Mouse (Mus musculus) heart, postnatal 14 days (tissue): ENCODE measurements around the gene Tescl. TPM values are rescaled to one million over a fixed set of nuclear protein-coding genes. Genes with fewer than 3 reads are reported as not detected.

Experiments used
- DNase-seq, 2 experiments: peaks; one replicate each; pipeline ENCODE4 v3.0.0; 2021 to 2022
- intact Hi-C: fragments of 180-260 bp; cut with DNase I; formaldehyde crosslinking; loops from one replicate; pipeline ENCODE4 v1.15.1; 2025
- total RNA-seq, 2 experiments: library from RNA; stranded (reverse); gene quantifications; 2 replicates each; pipeline ENCODE4 v1.2.3; 2021

The Tescl gene
- total RNA-seq, 2 experiments from 2014 or later = not detected

DNA sequence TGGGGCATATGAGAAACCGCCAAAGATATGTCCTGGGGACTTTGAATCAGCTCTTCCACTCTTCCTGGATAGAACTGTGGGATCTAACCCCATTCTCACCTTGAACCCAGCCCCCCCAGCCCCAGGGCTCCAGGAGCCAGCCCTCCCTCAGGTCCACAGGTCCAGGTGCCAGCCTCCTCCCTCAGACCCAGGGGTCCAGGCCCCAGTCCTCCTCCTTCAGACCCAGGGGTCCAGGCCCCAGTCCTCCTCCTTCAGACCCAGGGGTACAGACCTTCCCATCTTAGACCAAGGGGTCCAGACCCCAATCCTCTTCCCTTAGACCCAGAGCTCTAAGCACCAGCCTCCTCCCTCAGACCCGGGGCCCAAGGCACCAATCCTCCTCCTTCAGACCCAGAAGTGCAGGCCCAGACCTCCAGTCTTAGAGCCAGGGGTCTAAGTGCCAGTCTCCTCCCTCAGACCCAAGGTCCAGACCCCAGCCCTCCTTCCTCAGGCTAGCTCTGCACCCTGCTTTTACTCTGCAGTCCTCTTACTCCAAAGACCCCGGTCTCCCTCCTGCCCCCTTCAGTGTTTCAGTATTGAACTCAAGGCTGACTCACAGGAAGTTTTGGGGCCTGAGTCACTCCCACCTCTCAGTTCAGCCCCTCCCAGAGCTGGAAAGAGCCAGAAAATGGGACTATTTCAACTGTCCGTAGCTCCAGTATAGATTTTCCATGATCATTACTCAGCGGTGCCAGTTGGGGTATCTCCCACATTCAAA, 31.7 kb upstream of the Tescl start:
- no peak for DNase-seq
- intact Hi-C loops = loop anchor here (1.0 to 2.0 kb wide), 2 partner anchors 20 to 41 kb away; no protein-coding TSS in a partner anchor

DNA sequence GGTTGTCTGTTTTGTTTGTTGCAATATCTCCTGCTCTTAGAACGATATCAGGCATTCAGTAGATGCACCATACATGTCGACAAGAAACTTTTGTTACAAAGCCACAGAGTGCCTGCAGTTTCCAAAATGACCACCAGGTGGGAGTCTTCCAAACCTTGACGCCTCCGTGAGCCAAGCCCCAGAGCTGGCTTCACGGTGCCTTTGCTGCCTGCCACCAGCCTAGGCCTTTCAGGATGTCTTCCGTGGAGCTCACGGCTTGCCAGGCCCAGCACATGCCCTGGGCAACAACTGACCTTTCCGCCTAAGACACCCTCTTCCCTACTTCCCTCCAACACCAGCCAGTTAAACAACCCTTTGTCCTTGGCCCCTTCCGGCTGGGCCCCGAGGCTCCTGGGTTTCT, 31.1 kb upstream of the Tescl start:
- intact Hi-C loops = loop anchor here (1.0 to 2.0 kb wide), 2 partner anchors 20 to 42 kb away; no protein-coding TSS in a partner anchor

DNA sequence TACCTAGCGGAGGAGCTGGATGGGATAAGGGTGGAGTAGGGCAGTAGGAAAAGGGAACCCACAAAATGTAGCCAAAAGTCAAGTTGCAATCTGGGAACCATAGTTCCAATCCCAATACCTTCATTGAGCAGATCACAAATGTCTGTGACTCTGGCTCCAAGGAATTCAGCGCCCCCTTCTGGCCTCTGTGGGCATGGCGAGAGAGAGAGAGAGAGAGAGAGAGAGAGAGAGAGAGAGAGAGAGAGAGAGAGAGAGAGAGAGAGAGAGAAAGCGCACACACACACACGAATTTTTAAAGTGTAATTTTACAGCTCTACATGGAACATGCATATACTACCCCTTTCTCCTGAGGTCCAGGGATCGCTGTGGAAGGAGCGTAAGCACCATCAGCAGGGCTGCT, 29.5 kb upstream of the Tescl start:
- DNase-seq = peak in 1 of 2 experiments; percentile 38
- intact Hi-C loops = no loop called here

More for the DNA sequence above, 31.1 kb upstream of the Tescl start:
- DNase-seq = peak; percentile 77 to 88

DNA sequence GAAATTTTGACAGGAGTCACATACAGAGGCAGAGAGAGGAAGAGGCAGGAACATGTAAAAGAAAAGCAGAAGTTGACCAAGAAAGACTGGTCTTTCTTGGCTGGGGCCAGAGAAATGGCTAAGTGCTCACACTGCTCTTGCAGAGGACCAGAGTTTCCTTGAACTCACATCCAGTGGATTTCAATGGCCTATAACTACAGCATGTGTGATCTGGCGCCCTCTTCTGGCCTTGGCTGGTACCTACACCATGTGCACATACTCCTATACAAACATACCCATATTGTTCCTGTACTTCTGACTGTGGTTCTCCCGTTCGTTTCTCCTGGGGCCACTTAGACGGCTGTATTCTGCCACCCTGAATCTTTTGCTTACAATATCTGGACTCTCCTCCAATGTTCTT, 27.3 kb upstream of the Tescl start:
- intact Hi-C loops = no loop called here

DNA sequence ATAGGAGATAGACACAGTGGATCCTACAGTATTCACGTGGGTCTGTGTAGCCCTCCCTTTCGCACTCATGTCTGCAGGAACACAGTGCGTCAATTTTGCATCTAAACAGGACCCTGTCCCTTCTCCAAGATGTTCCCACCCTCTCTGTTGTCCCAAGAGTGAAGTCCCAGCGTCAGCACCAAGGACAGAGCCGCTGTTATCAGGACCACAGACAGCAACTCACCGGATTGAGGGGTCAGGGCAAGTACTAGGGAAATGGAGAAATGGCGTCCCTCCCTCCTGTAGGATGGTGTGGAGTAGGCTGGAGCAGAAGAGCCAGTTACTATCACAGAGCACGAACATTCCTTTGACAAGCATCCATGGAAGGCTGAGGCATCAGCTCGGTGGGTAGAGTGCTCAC, 25.5 kb upstream of the Tescl start:
- intact Hi-C loops = no loop called here
- peak; percentile 28 to 66 for DNase-seq

More for the DNA sequence above, 27.3 kb upstream of the Tescl start:
- no peak for DNase-seq

DNA sequence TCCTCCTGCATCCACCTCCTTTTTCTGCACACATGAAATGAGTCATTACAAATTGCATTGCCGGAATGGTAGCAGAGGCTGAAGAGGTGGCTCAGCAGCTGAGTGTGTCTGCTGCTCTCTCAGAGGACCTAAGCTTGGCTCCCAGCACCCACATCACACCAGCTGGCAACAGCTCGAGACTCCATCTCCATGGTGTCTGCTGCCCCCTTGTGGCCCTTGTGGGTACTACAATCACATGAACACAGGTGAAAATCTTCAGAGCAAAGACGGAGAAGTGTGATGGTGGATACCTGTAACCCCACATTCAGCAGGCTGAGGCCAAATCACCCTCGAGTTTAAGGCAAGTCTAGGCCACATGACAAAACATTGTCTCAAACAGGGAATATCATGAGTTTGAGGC, 24.2 kb upstream of the Tescl start:
- no peak for DNase-seq
- intact Hi-C loops = no loop called here

DNA sequence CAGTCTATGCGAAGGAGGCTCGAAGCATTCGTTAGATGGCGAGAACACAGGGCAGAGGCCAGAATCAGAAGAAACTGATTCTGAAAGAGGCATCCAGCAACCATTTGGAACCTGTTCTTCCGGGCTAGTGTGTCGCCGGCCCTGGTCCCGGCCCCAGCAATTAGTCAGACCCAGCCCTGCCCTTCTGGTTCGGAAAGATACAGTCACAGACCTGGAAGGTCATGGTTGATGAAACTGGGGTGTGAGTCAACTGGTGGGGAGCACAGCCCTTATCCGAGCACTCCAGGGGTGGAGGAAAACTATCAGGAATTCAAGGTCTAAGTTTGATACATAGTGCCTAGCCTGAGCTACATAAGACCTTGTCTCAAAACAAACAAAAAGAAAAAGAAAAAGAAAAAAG, 22.3 kb upstream of the Tescl start:
- no peak for DNase-seq

DNA sequence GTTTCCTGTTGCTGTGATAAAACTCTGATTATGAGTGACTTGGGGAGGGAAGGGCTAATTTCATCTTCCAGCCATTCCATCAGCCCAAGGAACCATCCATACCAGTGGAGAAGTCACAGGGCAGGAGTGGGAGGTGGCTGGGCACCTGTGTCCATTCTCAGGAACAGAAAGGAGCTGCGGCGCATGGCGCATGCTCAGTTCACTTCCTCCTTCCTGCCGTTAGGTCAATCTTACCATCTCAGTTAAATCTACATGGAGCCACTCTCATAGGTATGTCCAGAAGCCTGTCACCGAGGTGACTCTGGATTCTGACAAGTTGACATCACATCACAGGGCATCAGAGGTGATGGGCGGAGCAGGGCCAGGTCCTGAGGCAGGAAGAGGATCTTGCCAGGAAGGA, 21.9 kb upstream of the Tescl start:
- DNase-seq = no peak
- intact Hi-C loops = no loop called here

More for the DNA sequence above, 22.3 kb upstream of the Tescl start:
- intact Hi-C loops = no loop called here

DNA sequence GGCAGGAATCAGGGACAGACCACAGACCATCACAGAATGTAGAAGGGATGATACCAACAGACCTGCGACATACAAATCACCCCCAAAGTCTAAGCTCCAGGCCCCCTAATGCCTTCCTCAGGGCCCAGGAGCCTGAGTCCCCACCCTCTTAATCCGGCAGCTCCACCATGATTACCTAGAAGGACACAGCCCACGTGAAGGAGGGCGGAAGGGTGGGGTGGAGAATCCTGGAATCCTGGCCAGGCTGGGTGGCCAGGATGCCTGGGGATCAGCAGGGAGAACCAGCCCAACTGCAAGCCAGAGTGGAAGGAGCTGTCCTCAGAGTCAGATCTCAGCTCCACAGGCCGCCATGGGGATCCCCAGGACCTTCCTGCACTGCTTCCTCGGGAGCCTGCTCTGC, 15.2 kb upstream of the Tescl start, which contains the start of gene Lypd5:
TSS of gene Lypd5 (plus strand) at position 301 of the 400 bp plus-strand sequence.
- no peak for DNase-seq
- intact Hi-C loops = no loop called here

DNA sequence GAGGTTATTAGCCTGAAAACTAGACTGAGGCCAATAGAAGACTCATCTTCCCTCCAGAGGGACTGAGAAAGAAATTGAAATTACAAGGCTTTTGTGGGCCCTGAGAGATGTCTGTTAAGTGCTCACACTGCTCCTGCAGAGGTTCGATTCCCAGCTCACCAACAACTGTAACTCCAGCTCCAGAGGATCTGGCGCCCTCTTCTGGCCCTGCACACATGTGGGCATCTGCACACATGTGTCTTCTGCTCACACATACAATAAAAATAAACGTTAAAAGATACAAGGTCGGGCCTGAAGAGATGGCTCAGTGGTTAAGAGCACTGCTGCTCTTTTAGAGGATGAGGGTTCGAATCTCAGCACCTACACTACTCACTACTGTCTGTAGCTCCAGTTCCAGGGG, 12.7 kb upstream of the Tescl start:
- DNase-seq = no peak
- intact Hi-C loops = no loop called here

DNA sequence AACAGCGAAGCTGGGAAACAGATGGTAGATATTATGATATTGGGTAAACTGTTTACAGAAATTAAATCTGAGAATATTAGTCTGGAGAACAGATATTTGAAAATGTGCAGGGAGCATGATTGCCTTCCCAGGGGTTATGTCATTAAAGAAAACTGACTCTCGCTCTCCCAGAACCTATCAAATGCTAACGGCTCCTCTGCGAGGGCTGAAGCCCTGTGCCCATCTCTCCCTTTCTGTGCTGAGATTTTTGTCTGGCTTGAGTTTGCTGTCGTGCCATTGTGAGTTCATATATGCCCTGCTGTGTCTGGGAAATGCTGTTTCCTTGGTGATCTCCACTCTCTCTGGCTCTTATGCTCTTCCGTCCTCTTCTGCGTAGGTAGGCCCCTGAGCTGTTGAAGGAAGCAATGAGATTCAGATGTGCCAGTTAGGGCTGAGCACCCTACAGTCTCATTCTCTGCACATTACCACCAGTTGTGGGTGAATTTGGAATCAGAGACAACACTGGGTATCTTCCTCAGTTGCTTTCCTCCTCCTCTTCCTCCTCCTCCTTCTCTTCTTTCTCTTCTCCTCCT, 10.1 kb upstream of the Tescl start:
- intact Hi-C loops = no loop called here
- DNase-seq = no peak

DNA sequence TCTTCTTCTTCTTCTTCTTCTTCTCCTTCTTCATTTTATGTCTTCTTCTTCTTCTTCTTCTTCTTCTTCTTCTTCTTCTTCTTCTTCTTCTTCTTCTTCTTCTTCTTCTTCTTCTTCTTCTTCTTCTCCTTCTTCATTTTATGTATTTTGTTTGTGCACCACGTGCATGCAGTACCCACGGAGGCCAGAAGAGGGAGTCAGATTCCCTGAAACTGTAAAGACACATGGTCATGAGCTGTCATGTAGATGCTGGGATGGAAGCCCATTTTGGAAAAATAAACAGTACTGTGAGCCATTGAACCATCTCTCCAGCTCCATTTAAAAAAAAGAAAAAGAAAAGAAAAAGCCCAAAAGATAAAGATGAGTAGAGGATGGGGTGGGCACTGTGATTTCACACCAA, 4.5 kb upstream of the Tescl start:
- intact Hi-C loops = no loop called here
- no peak for DNase-seq

DNA sequence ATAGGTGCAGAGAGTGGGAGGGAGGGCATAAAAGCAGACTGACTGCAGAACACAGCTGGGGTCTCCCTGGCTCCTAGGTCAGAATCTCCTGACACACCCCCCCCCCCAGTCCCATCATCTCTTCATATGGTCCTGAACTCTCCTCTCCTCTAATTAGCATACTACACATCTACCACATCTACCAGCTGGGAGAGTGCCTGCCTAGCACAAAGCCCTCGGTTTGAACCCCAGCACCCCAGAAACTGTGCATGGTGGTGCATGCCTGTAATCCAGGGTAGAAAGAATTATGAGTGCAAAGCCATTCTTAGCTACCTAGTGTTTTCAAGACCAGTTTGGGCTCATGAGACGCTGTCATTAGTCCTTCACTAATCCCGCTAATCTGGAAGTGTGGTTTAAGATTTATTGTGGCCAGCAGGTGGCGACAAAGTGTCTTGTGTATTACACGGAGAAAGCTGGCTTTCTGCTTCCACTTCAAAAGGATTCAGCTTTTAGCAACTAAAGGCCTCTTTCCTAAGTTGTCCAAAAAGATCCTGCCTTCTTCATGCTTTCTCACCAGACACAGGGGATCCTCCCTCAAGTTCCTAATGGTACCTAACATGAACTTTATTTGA, 2.1 kb upstream of the Tescl start:
- intact Hi-C loops = loop anchor here (1.0 to 2.0 kb wide), 2 partner anchors 49 to 71 kb away; no protein-coding TSS in a partner anchor
- peak; percentile 62 to 80 for DNase-seq

DNA sequence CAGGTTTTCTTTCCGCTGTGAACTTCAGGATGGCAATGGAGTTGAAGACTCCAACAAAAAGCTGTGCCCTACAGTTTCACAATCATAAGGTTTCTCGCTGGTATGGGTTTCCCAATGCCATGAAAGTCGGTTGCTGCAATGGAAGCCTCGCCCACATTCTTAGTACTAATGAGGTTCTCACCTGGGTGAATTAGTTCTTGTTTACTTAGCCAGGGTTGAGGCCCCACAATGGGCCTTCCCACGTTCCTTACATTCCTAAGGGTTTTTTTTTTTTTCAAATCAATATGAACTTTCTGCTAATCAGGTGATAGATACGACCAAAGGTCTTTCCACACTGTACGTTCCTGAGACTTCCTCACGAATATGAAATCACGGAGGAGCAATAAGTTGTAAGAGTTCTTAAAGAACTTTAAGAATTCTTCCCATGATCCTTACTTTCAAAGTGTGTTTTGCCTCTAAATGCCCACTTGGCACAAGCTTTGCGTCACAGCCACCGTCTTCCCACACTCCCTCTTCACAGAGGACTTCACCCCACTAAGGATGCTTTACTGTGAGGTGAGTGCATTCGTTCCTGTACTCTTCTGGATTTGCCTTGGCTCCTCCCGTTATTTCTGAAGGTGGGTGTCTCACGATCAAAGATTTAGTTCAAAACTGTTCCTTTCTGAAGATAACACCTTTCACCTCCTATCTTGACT, 6.3 kb downstream of the Tescl start:
- no peak for DNase-seq
- intact Hi-C loops = no loop called here

DNA sequence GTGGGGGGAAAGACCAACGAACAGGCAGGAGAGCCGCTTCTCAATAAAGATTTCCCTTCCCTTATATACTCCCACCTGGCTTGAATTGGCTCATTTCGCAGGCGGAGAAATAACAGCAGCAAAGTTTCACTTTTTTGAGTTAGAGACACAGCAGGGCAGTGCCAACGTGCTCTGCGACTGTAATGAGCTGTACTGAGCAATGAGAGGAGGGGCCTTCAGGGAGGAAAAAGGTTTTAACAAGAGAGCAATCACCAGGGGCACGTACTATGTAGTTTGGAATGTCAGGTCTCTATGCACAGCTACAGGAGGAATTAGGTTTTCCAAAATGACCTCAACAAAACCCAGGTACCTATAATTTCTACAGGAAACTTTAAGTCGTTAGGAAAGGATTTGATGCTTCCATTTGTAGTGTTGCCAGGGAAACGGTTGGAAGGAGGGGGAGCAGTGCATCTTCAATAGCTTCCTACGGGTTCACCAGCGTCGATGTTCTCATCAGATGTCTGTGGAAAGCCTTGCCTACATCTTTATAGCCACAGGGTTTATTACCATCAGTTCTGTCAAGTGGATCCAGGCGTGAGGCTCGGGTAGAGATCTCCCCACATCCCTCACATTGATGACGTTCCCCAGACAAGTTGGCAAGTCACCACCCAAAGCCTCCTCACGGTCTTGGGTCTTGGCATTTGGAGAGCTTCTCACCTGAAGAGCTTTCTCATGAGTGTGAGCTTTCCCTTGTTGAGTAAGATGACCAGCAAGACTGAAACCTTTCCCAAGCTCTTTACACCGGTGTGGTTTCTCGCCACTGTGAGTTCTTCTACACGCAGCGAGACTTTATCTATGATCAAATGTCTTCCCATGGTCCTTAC, 7.2 kb downstream of the Tescl start:
- DNase-seq = no peak
- intact Hi-C loops = no loop called here

DNA sequence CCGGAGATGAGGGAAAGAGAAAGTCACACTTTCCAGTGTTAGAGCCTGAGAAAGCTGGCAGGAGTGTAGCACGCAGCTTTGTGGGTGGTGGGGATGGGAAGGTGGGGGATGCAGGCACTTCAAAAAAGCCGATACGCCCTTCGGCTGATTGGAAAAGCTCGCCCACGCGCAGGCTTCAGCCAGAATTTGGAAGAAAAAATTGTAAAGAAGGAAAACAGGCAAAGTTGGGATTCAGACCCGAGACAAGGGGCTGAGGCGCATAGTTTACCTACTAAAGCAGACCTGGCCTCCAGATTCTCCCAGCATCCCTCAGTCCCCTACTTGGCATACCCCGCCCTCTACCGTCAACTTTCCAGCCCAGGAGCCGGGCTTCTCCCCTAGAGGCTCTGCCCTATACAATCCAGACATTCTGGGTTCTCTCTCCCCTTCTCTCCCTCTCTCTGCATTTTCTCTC, 8.0 kb downstream of the Tescl start:
- intact Hi-C loops = no loop called here
- no peak for DNase-seq

DNA sequence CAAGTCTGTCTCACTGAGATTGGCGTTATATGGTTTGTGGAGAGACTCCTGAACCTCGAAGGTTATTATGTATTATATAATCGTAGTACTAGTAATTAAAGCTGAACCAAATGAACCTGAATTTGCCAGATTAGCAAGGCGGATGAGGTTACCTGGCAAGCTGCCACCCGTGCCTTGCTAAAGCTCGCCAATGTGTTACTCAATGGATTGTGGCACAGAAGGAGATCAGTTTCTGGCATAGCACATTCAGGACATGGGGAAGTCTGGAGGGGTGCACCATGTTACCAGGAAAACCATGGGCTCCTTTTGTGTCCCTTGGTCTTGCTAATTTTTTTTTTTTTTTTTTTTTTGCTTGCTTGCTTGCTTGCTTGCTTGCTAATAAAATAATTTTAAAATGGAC, 8.5 kb downstream of the Tescl start:
- DNase-seq = no peak
- intact Hi-C loops = no loop called here

DNA sequence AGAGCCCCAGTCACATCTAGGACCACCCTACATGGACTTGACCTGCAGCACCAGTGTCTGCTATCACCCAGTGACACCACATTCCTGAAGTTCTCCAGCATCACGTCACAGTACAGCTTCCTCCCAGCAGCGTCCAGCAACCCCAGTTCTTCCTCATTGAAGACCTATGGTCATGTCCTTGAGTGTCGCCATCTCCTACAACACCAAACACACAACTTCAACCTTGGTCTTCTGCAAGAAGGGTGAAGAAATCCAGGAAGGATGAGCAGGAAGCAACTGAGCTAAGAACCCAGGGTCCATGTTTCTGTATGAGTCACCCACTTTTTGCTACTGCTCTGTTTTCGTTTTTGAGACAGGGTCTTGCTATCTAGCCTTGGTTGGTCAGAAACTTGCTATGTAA, 11.1 kb downstream of the Tescl start:
- no peak for DNase-seq
- intact Hi-C loops = no loop called here

DNA sequence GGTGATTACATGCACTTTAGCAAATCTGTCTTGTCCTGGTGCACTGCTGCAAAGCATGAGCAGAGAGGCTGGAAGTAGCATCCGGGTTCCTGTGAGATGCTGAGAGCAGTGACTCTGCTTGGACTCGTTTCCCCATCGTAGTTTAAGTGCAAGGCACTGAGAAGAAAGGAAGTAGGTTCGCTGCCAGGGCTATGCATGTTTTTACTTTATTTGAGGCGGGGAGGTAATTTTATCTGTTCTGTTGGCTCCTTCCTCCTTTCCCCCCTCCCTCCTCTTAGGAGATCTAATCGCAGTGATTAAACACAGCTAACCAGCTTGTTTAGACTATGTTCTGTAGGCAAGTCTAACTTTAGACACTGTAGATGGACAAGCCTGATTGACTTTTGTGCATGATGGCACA, 14.8 kb downstream of the Tescl start:
- no peak for DNase-seq
- intact Hi-C loops = loop anchor here (5.0 to 10.0 kb wide), 2 partner anchors 83 to 184 kb away; partner anchors contain the start of gene Zfp235
